Mouse (Mus musculus) central nervous system, embryonic 18 days (tissue): ENCODE data around the gene Jdp2. TPM values are rescaled to one million over a fixed set of nuclear protein-coding genes. Genes with fewer than 3 reads are reported as not detected.

ENCODE experiments used
- polyA plus RNA-seq: library from polyadenylated mRNA; depleted of rRNA; stranded (reverse); fragments of >200 nt; gene quantifications from 2 replicates; pipeline ENCODE4 v1.2.3, GENCODE M21; 2012; rRNA removed

Jdp2 gene
- 14.0 and 14.9 TPM in 2 replicates for polyA plus RNA-seq

GRCm38 (mm10) chr12:85598611-85599477 is at the start of gene Jdp2:
Jdp2 (plus strand) TSS chr12:85599027.

GRCm38 (mm10) chr12:85686466-85687216 is 87.8 kb downstream of the Jdp2 start, which contains the start of gene Batf:
Batf (plus strand) TSS chr12:85686669.

Other genes with a start within 250 kb of the Jdp2 start
- gene Tmed10, start 224.2 kb upstream of the Jdp2 start, polyA plus RNA-seq = 133 and 149 TPM in 2 replicates
- gene Fos, start 125.1 kb upstream of the Jdp2 start, polyA plus RNA-seq = 3.5 and 10.1 TPM in 2 replicates
- gene Batf, start 87.6 kb downstream of the Jdp2 start, polyA plus RNA-seq = 0.72 and 0.95 TPM in 2 replicates
- gene Flvcr2, start 147.5 kb downstream of the Jdp2 start, polyA plus RNA-seq = 3.9 and 4.1 TPM in 2 replicates
- gene Erg28, start 225.5 kb downstream of the Jdp2 start, polyA plus RNA-seq = 72.9 and 79.2 TPM in 2 replicates
- 17.6 and 20.5 TPM in 2 replicates for gene Ttll5, start 225.6 kb downstream of the Jdp2 start, polyA plus RNA-seq